Mouse (Mus musculus): ENCODE data around the gene P2rx7. TPM values are rescaled to one million over a fixed set of nuclear protein-coding genes. Genes with fewer than 3 reads are reported as not detected.
A peak's percentile ranks its signal among the peaks of the same experiment; 100 is the strongest.
"Not testable (repeated sequence)": the region's sequence is repeated elsewhere in the genome, so short reads cannot be mapped to it uniquely, and the experiment has no call there.

The P2rx7 gene
- polyA plus RNA-seq, 1 experiment from 2014 or later = 1.4 TPM

DNA sequence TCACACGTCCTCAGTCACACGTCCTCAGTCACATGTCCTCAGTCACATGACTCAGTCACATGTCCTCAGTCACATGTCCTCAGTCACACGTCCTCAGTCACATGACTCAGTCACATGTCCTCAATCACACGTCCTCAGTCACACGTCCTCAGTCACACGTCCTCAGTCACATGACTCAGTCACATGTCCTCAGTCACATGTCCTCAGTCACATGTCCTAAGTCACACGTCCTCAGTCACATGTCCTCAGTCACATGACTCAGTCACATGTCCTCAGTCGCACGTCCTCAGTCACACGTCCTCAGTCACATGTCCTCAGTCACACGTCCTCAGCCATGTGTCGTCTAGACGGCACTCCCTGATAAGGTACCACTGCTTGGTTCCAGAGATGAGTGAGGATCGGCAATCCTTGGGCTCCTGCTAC lies 4.3 kb downstream of the P2rx7 start:
- not testable (repeated sequence) for H3K4me1 ChIP-seq; H3K27ac ChIP-seq; H3K27me3 ChIP-seq; H3K36me3 ChIP-seq; H3K4me2 ChIP-seq; H3K9ac ChIP-seq; H3K9me3 ChIP-seq (replicated peaks); ATAC-seq (replicated peaks; ENCODE audit: low FRiP score); H3K4me3 ChIP-seq (replicated peaks)
- 94% methylated on average over 14 of the region's 14 CpGs for WGBS

DNA sequence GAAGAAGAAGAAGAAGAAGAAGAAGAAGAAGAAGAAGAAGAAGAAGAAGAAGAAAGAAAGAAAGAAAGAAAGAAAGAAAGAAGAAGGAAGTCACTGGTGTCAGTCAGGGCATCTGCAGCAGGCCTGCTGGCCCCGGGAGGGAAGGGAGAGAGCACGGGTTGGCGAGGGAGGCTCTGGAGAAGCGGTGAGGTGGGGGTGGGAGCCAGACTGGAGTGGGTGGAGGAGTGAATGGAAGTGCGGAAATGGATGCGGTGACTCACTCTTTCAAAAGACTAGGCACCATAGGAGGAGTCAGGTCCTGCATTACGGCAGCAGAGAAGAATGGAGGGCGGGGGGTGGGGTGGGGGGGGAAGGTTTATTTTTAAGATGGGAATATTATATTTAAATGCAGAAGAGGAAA lies 5.6 kb downstream of the P2rx7 start:
- Histone ChIP-seq H3K27ac (no peak overlapping the region), H3K4me2 (no peak overlapping the region), H3K36me3 (no peaks in the 10 kb centered on the region), H3K9me3 (replicated peaks) (no peaks in the 10 kb centered on the region), H3K27me3 (no peaks in the 10 kb centered on the region), H3K4me3 (replicated peaks) (no peak overlapping the region), H3K4me1 (peaks cover 15% of the 10 kb centered on the region), H3K9ac (no peak overlapping the region)
- no peak for ATAC-seq (replicated peaks; ENCODE audit: low FRiP score)
- 70% methylated on average over 8 of the region's 8 CpGs for WGBS

DNA sequence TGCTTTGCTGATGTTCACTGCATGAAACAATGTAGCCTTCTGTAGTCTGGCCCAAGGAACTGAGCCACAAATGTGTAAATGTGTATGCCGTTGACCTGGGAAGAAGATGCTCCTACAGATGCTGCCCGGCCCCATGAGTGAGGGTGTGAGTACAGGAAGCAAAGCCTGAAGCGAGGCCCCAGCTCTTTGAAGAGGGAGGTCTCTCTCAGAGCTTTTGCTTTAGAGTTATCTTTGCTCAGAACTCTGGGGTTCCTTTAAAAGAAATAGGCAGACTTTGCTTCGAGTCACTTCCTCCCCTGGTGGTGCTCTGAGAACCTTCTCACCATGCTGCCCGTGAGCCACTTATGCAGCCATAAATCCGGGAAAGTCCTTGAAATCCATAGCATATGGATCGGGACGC lies 6.4 kb downstream of the P2rx7 start:
- Histone ChIP-seq H3K4me3 (replicated peaks) (no peak overlapping the region), H3K4me2 (no peak overlapping the region), H3K27ac (no peak overlapping the region), H3K36me3 (no peaks in the 10 kb centered on the region), H3K27me3 (no peaks in the 10 kb centered on the region), H3K9ac (no peak overlapping the region), H3K9me3 (replicated peaks) (no peaks in the 10 kb centered on the region), H3K4me1 (peaks cover 17% of the 10 kb centered on the region)
- ATAC-seq (replicated peaks; ENCODE audit: low FRiP score) = no peak
- WGBS = 94% methylated on average over 8 of the region's 8 CpGs

DNA sequence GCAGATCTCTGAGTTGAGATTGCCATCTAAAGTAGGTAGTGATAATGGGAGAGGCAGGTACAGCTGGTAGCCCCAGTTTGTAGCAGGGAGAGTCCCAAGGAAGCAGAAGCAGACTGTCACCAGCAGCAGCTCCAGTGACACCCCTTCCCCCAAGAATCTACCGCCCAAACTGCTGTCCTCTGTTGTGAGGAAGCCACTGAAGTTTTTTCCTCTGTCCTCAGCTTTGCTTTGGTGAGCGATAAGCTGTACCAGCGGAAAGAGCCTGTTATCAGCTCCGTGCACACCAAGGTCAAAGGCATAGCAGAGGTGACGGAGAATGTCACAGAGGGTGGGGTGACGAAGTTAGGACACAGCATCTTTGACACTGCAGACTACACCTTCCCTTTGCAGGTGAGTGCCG lies 8.8 kb downstream of the P2rx7 start:
- no peaks in the 10 kb centered on the region for H3K36me3 ChIP-seq
- WGBS = 79% methylated on average over 7 of the region's 7 CpGs
- H3K4me2 ChIP-seq = no peak overlapping the region
- peaks cover 17% of the 10 kb centered on the region for H3K4me1 ChIP-seq
- H3K27me3 ChIP-seq = no peaks in the 10 kb centered on the region
- no peaks in the 10 kb centered on the region for H3K9me3 ChIP-seq (replicated peaks)
- no peak overlapping the region for H3K4me3 ChIP-seq (replicated peaks)
- no peak for ATAC-seq (replicated peaks; ENCODE audit: low FRiP score)
- H3K27ac ChIP-seq = no peak overlapping the region
- H3K9ac ChIP-seq = no peak overlapping the region

DNA sequence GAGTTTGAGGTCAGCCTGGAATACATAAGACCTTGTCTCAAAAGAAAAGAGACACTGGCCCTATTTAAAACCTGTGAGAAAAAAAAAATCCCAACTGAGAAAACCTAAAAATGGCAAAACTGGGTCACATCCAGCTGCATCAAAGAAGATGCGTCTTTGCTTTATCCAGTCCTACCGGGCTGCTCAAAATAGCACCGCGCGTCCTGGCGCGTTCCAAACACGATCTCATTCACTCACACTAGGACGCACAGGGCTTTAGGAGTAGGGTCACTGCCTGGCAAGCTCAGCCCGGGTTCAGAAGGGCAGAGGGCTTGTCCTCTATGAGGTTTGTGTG lies 9.4 kb downstream of the P2rx7 start:
- H3K9ac ChIP-seq = no peak overlapping the region
- no peaks in the 10 kb centered on the region for H3K36me3 ChIP-seq
- H3K27ac ChIP-seq = peak overlapping the region; percentile 59; the same call in 1 of the 2 replicates
- no peak for ATAC-seq (replicated peaks; ENCODE audit: low FRiP score)
- H3K4me1 ChIP-seq = peaks cover 17% of the 10 kb centered on the region
- no peaks in the 10 kb centered on the region for H3K27me3 ChIP-seq
- WGBS = 75% methylated on average over 10 of the region's 10 CpGs
- H3K4me2 ChIP-seq = no peak overlapping the region
- no peaks in the 10 kb centered on the region for H3K9me3 ChIP-seq (replicated peaks)
- no peak overlapping the region for H3K4me3 ChIP-seq (replicated peaks)

DNA sequence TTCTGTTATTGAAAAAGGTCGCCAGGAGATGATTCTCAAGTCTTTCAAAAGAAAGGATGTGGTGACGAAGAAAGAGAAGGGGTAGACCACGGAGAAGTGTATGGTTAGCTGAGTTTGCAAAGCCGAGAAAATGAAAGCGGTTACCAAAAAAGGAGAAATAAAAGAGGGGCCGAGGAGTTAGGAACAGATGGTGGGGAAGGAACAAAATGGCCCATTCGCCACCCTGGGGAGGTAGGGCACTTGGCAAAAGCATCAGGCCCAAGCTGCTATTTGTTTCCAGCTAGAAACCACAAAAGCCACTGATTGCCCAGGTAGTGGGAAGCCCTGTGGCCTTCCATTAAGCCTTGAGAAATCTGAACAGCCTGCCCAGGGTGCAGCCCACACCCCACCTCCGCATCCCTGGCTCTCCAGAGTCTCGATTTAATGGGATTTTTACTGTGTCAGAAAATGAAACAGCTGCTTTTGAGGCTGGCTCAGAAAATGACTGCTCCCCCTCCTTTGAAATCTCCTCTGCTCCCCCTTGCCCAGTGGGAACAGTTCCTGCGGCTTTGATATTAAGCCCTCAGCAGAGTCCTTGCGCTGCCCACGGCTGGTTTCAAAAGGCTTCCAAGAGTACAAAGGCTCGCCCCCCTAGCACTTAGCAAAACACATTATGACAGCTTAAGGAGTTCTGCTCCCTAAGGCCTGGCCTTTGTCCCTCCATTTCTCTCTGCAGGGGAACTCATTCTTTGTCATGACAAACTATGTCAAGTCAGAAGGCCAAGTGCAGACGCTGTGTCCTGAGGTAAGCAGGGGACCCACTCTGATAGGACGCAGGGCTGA lies 9.9 kb downstream of the P2rx7 start:
- H3K4me1 ChIP-seq = peaks cover 17% of the 10 kb centered on the region
- WGBS = 40% methylated on average over 15 of the region's 15 CpGs
- ATAC-seq (replicated peaks; ENCODE audit: low FRiP score) = peak; percentile 76
- H3K9ac ChIP-seq = no peak overlapping the region
- no peak overlapping the region for H3K4me3 ChIP-seq (replicated peaks)
- H3K4me2 ChIP-seq = no peak overlapping the region
- H3K27ac ChIP-seq = peak overlapping the region; percentile 59
- H3K27me3 ChIP-seq = no peaks in the 10 kb centered on the region
- H3K36me3 ChIP-seq = no peaks in the 10 kb centered on the region
- H3K9me3 ChIP-seq (replicated peaks) = no peaks in the 10 kb centered on the region

DNA sequence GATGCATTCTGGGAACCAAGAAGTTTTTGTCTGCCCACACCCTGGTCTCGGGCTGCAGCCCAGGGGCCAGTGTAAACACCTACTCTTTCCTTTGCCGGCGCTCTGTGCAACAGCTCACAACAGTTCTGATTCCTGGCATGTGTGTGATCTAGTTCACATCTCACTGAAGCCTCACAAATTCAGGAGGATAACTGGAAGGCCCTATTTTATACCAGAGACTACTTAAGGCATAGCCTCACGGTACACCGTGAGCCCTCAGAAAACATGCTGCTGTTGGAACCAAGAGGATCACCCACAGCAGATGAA lies 10.5 kb downstream of the P2rx7 start:
- 40% methylated on average over 5 of the region's 5 CpGs for WGBS
- peak; percentile 54; the same call in 1 of the 2 replicates for ATAC-seq (replicated peaks; ENCODE audit: low FRiP score)
- H3K9me3 ChIP-seq (replicated peaks) = no peaks in the 10 kb centered on the region
- H3K4me3 ChIP-seq (replicated peaks) = no peak overlapping the region
- H3K27me3 ChIP-seq = no peaks in the 10 kb centered on the region
- H3K4me1 ChIP-seq = peaks cover 17% of the 10 kb centered on the region
- H3K4me2 ChIP-seq = no peak overlapping the region
- no peaks in the 10 kb centered on the region for H3K36me3 ChIP-seq
- no peak overlapping the region for H3K9ac ChIP-seq
- H3K27ac ChIP-seq = peak overlapping the region; percentile 59

DNA sequence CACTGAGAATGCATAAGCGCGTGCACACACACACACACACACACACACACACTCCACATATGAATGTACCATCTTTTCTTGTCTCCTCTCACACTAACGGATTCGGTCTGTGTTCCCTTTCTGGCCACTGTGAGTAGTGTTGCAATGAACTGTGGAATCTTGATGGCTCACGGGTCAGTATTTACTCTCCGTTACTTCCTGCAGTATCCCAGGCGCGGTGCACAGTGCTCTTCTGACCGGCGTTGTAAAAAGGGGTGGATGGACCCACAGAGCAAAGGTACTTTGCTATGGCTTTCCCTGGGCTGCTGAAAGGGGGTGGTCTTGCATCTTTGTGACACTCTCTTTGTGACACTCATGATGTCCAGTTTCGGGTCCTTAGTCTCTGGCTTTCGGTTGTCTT lies 13.1 kb downstream of the P2rx7 start:
- no peak overlapping the region for H3K9ac ChIP-seq
- no peak for ATAC-seq (replicated peaks; ENCODE audit: low FRiP score)
- peaks cover 19% of the 10 kb centered on the region for H3K4me1 ChIP-seq
- no peak overlapping the region for H3K27ac ChIP-seq
- H3K4me2 ChIP-seq = no peak overlapping the region
- no peak overlapping the region for H3K4me3 ChIP-seq (replicated peaks)
- H3K36me3 ChIP-seq = no peaks in the 10 kb centered on the region
- no peaks in the 10 kb centered on the region for H3K9me3 ChIP-seq (replicated peaks)
- no peaks in the 10 kb centered on the region for H3K27me3 ChIP-seq
- 74% methylated on average over 12 of the region's 12 CpGs for WGBS

DNA sequence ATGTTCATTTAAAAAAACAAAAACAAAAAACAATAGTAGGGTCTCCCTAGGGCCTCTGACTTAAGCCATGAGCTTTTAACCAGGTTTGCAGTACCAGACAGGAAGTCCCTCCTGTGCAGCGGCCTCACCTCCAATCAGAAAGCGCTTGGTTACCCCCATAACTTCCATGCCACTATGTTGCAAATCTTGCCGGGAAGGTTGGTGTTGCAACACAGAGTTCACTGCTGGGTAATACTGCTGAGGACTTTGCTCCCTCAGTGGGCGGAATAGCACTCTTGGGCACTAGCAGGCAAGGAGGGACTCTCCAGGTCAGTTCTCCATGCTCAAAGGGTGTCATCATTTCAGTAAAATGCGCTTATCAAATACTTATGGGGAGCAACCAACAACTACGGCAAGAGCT lies 18.8 kb downstream of the P2rx7 start:
- ATAC-seq (replicated peaks; ENCODE audit: low FRiP score) = no peak
- H3K4me2 ChIP-seq = no peak overlapping the region
- H3K9me3 ChIP-seq (replicated peaks) = no peaks in the 10 kb centered on the region
- H3K27me3 ChIP-seq = no peaks in the 10 kb centered on the region
- no peaks in the 10 kb centered on the region for H3K36me3 ChIP-seq
- H3K4me1 ChIP-seq = peaks cover 12% of the 10 kb centered on the region; the same call in 1 of the 2 replicates
- no peak overlapping the region for H3K27ac ChIP-seq
- no peak overlapping the region for H3K4me3 ChIP-seq (replicated peaks)
- 94% methylated on average over 6 of the region's 6 CpGs for WGBS
- H3K9ac ChIP-seq = no peak overlapping the region

DNA sequence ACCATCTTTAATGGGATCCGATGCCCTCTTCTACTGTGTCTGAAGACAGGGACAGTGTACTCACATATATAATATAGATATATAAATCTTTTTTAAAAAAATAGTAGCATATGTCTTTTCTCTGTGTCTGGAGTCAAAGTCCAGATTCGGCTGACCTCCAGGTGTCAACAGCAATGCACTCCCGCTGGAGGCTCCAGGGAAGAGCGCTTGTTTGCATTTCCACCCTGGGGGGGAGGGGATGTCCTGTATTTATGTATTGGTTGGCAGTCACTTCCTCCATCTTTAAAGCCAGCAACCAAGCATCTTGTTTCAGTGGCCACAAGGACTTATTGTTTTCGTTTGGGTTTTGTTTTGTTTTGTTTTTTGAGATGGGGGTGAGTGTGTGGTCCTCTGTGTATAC lies 21.3 kb downstream of the P2rx7 start:
- Histone ChIP-seq H3K9me3 (replicated peaks) (no peaks in the 10 kb centered on the region), H3K4me1 (peaks cover 30% of the 10 kb centered on the region), H3K4me3 (replicated peaks) (no peak overlapping the region), H3K27me3 (no peaks in the 10 kb centered on the region), H3K27ac (no peak overlapping the region), H3K36me3 (no peaks in the 10 kb centered on the region), H3K9ac (no peak overlapping the region), H3K4me2 (no peak overlapping the region)
- 38% methylated on average over 5 of the region's 5 CpGs for WGBS
- ATAC-seq (replicated peaks; ENCODE audit: low FRiP score) = no peak

DNA sequence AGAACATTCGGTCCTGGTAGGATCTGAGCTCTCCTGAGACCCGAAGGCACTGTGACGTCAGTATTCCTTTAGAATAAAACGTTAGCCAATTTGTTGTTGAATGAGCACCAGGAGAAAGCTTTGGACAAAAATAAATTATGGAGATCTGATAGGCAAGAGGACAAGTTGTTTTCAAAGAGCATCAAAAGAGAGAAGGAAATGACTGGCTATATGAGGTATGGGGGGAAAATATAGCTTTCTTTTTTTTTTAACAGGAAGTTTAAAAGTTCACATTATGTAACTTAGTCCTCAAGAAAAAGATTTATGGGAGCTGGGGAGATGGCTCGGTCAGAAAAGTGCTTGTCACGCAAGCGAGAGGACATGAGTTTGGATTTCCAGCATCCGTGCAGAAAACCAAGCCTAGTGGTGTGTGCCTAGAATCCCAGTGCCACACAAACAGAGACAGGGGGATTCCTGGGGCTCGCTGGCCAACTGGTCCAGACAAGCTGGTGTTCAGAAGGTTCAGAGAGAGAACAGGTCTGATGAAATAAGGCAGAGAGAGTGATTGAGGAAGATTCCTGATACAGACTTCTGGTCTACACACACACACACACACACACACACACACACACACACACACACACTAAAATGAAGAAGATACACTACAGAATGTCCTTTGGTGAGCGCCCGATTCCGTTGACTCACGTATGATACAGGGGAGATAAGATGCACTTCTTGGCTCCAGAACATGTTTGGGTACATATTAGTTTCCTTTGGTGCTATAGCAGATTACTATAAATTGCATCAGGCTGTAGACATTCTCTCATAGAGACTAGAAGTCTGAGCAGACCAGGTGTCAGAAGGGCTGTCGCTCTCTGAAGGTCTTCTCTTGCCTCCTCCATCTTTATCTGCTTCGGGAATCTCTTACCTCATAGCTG lies 25.5 kb downstream of the P2rx7 start:
- H3K4me3 ChIP-seq (replicated peaks) = no peak overlapping the region
- H3K9ac ChIP-seq = no peak overlapping the region
- peaks cover 25% of the 10 kb centered on the region for H3K4me1 ChIP-seq
- H3K27ac ChIP-seq = peak overlapping the region; percentile 6; the same call in 1 of the 2 replicates
- no peak overlapping the region for H3K4me2 ChIP-seq
- no peaks in the 10 kb centered on the region for H3K9me3 ChIP-seq (replicated peaks)
- no peaks in the 10 kb centered on the region for H3K36me3 ChIP-seq
- no peak for ATAC-seq (replicated peaks; ENCODE audit: low FRiP score)
- whole genome bisulfite sequencing = 49% methylated on average over 15 of the region's 15 CpGs
- H3K27me3 ChIP-seq = no peaks in the 10 kb centered on the region

DNA sequence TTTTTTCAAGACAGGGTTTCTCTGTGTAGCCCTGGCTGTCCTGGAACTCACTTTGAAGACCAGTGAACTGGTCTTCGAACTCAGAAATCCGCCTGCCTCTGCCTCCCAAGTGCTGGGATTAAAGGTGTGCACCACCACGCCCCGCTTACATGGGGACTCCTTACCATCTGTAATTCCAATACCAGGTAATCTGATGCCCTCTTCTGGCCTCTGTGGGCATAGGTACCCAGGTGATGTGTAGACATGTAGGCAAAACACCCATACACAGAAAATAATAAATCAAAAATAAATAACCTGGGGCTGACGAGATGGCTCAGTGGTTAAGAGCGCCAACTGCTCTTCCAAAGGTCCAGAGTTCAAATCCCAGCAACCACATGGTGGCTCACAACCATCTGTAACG lies 27.9 kb downstream of the P2rx7 start:
- H3K4me2 ChIP-seq; H3K36me3 ChIP-seq; H3K4me3 ChIP-seq (replicated peaks); ATAC-seq (replicated peaks; ENCODE audit: low FRiP score); H3K9me3 ChIP-seq (replicated peaks); H3K27ac ChIP-seq; H3K27me3 ChIP-seq; H3K9ac ChIP-seq: not testable (repeated sequence)
- WGBS = 78% methylated on average over 7 of the region's 7 CpGs
- peaks cover 18% of the 10 kb centered on the region for H3K4me1 ChIP-seq
